Mouse (Mus musculus) kidney, adult 2 months (tissue): ENCODE results near the gene Ciz1.

Experiments used
- CTCF ChIP-seq: fragments of 200-500 bp; conservative IDR thresholded peaks from 2 replicates; pipeline ENCODE4 v1.5.1; 2011; ENCODE audit warnings: low read depth, mild to moderate bottlenecking, control low read depth, low read length, moderate library complexity, mixed read lengths; ENCODE audit not compliant: insufficient read depth, insufficient read length
- POLR2A ChIP-seq: fragments of 200-500 bp; IDR thresholded peaks from one replicate; pipeline ENCODE4 v1.6.1; 2011; ENCODE audit warnings: low read depth, low read length, control low read depth

DNA sequence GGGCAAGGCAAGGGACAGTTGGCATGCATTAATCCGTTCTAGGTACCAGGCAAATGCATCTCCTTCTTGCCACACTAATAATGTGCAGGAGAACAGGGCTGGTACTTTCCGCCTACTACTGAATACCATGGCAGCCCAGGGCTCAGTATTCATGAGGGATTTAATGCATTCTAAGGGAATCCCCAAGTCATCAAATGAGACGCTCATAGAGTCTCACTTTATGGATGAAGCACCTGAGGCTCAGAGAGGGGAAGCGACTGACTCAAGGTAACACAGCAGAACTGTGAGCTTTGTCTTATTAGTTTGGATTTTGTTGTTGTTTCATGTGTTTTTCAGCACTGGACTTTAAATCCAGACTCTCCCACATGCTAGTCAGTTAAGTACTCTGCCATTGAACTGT lies 10.1 kb upstream of the Ciz1 start:
- no peak for TF ChIP-seq CTCF
- no peak for TF ChIP-seq POLR2A
